Mouse (Mus musculus) midbrain, postnatal 0 days (tissue): ENCODE measurements around the gene Dsn1. TPM values are rescaled to one million over a fixed set of nuclear protein-coding genes. Genes with fewer than 3 reads are reported as not detected.

Experiments
- ATAC-seq: fragments of 200-750 bp; cut with Nextera tagmentation; 2 replicates; pipeline ENCODE4 v1.8.0; 2017; ENCODE audit warnings: moderate number of reproducible peaks, mild to moderate bottlenecking, moderate TSS enrichment, moderate library complexity; ENCODE audit not compliant: low FRiP score
- DNase-seq: peaks from one replicate; pipeline ENCODE4 v3.0.0-alpha.2; 2015; ENCODE audit warnings: low spot score
- H3K27ac ChIP-seq: fragments of 300-500 bp; sonication (generic); 2 replicates; pipeline ENCODE4 v1.5.1; 2014; ENCODE audit warnings: low read depth, mild to moderate bottlenecking, low read length, mixed read lengths
- H3K27me3 ChIP-seq: fragments of 300-500 bp; sonication (generic); 2 replicates; pipeline ENCODE4 v1.6.1; 2014; ENCODE audit warnings: low read length, control low read depth, mixed read lengths; ENCODE audit not compliant: insufficient read depth
- H3K36me3 ChIP-seq: fragments of 300-500 bp; sonication (generic); 2 replicates; pipeline ENCODE4 v1.6.1; 2014; ENCODE audit warnings: low read length, control low read depth, mixed read lengths; ENCODE audit not compliant: insufficient read depth
- H3K4me1 ChIP-seq: fragments of 300-500 bp; sonication (generic); 2 replicates; pipeline ENCODE4 v1.6.1; 2014; ENCODE audit warnings: mild to moderate bottlenecking, control low read depth, antibody characterized with exemption, low read length, mixed read lengths; ENCODE audit not compliant: insufficient read depth
- H3K4me2 ChIP-seq: fragments of 300-500 bp; sonication (generic); 2 replicates; pipeline ENCODE4 v1.6.1; 2014; ENCODE audit warnings: low read depth, mild to moderate bottlenecking, low read length, mixed read lengths; ENCODE audit not compliant: poor library complexity, severe bottlenecking
- H3K4me3 ChIP-seq: fragments of 300-500 bp; sonication (generic); 2 replicates; pipeline ENCODE4 v1.5.1; 2014; ENCODE audit warnings: low read depth, mild to moderate bottlenecking, low read length, moderate library complexity
- H3K9ac ChIP-seq: fragments of 300-500 bp; sonication (generic); replicated peaks from 2 replicates; pipeline ENCODE4 v1.6.1; 2014; ENCODE audit warnings: mild to moderate bottlenecking, low read length, moderate library complexity, mixed read lengths; ENCODE audit not compliant: poor library complexity, severe bottlenecking
- H3K9me3 ChIP-seq: fragments of 300-500 bp; sonication (generic); 2 replicates; pipeline ENCODE4 v1.6.1; 2016; ENCODE audit warnings: low read length, control low read depth
- CTCF ChIP-seq: IDR thresholded peaks from 2 replicates; pipeline ENCODE4 v1.5.1; 2016; ENCODE audit warnings: antibody characterized with exemption, mild to moderate bottlenecking
- WGBS: fragments of 180-500 bp; shearing (Covaris S2); extraction: QIAGEN DNeasy Blood & Tissue Kit; methylation state at CpG from one replicate; pipeline ENCODE4 v1.1.7; 2014; 5-methylcytosine and 5-hydroxymethylcytosine counted together
- polyA plus RNA-seq: library from polyadenylated mRNA; unstranded; fragments of >200 nt; fragmentation: Nextera tagmentation; extraction: Ambion mirVana; gene quantifications from 2 replicates; pipeline ENCODE4 v1.2.1, GENCODE M21; 2015
- total RNA-seq: library from RNA; depleted of rRNA; stranded (reverse); fragments of >200 nt; gene quantifications from 2 replicates; pipeline ENCODE4 v1.2.3, GENCODE M21; 2014

Dsn1 gene
- total and polyA plus RNA-seq, 2 experiments from 2014 or later, result 7.8 to 8.8 TPM

GRCm38 (mm10) chr2:156973316-156974100 lies 33.4 kb downstream of the Dsn1 start:
- no peak overlapping the region for H3K4me2 ChIP-seq
- no peak overlapping the region for H3K4me3 ChIP-seq
- no peaks in the 10 kb centered on the region for H3K9me3 ChIP-seq
- no peaks in the 10 kb centered on the region for H3K4me1 ChIP-seq
- DNase-seq (no peak), ATAC-seq (no peak)
- no peak overlapping the region; the same call in 1 of the 2 replicates for H3K27ac ChIP-seq
- H3K27me3 ChIP-seq, result no peaks in the 10 kb centered on the region
- 82% methylated on average over 5 of the region's 5 CpGs for WGBS
- H3K9ac ChIP-seq, result no peak overlapping the region
- H3K36me3 ChIP-seq, result no peaks in the 10 kb centered on the region
- no peak for TF ChIP-seq CTCF

GRCm38 (mm10) chr2:156970253-156970652 lies 36.7 kb downstream of the Dsn1 start:
- Histone ChIP-seq H3K36me3 (no peaks in the 10 kb centered on the region), H3K4me3 (no peak overlapping the region), H3K9me3 (no peaks in the 10 kb centered on the region), H3K4me1 (no peaks in the 10 kb centered on the region), H3K9ac (no peak overlapping the region), H3K27ac (no peak overlapping the region), H3K4me2 (no peak overlapping the region), H3K27me3 (no peaks in the 10 kb centered on the region)
- WGBS, result 78% methylated on average over 7 of the region's 7 CpGs
- no peak for ATAC-seq
- TF ChIP-seq CTCF, result no peak
- no peak for DNase-seq

DNA sequence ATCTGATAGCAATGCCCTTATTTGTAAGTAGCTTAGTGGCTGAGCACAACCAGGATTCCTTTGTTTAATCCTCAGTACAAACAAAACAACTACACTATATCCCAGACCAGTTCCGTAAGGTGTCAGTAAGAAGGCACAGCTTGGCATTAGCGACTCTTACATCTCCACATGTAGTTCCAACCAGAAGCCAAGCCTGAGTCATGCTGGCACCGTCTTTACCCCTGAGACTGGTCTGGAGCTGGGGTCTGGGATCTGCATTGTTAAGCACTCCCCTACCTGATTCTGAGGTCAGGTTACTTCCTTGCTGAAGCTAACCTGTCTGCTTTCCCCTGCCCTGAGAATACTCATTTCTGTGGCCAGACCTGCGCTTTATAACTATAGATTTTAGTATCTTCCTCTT lies 38.5 kb downstream of the Dsn1 start:
- Histone ChIP-seq H3K4me1 (no peaks in the 10 kb centered on the region), H3K9ac (no peak overlapping the region), H3K9me3 (no peaks in the 10 kb centered on the region), H3K27me3 (no peaks in the 10 kb centered on the region), H3K27ac (no peak overlapping the region), H3K36me3 (no peaks in the 10 kb centered on the region), H3K4me3 (no peak overlapping the region), H3K4me2 (no peak overlapping the region)
- no peak for TF ChIP-seq CTCF
- ATAC-seq, result no peak
- no peak for DNase-seq
- 76% methylated on average over 4 of the region's 4 CpGs for WGBS

DNA sequence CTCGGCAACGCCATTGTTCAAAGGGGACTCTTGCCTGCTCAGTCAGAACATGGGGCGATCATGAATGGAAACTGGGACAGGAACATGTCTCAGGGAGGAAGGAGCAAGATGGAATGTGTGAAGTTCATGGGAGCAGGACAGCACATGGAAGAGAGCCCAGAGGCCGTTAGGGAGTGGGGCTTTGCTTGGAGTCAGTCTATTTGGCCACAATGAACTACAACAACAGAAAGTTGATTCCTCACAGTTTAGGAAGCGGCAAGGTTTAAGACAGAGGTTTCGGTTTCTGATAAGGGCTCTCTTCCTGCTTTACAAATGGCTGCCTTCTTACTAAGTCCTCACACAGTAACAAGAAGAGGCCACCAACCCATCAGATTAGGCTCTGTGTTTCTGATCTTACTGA lies 39.6 kb downstream of the Dsn1 start:
- WGBS, result 81% methylated on average over 6 of the region's 6 CpGs
- no peak for DNase-seq

DNA sequence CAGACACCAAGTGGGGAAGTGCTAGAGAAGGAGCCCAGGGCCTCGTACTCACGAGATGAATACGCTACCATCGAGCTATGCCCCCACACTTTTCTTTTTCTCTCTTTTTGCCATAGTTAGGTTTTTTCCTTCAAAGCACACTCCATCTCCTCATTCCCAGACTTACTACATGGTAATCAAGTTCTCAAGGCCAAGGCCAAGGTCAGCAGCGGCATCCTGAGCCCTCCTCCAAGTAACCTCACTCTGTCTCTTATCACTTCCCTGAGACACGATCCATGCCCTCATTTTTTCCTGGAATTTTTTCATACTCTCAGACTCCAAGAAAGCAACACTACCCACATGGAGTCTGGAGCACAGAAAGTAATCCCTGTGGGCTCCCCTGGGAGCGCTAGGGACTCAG lies 43.1 kb downstream of the Dsn1 start:
- H3K9ac ChIP-seq, result no peak overlapping the region
- no peak overlapping the region for H3K27ac ChIP-seq
- TF ChIP-seq CTCF, result no peak
- no peaks in the 10 kb centered on the region for H3K9me3 ChIP-seq
- no peak for ATAC-seq
- H3K36me3 ChIP-seq, result no peaks in the 10 kb centered on the region
- no peak overlapping the region for H3K4me3 ChIP-seq
- DNase-seq, result no peak
- no peaks in the 10 kb centered on the region for H3K27me3 ChIP-seq
- H3K4me1 ChIP-seq, result no peaks in the 10 kb centered on the region
- 95% methylated on average over 7 of the region's 7 CpGs for WGBS
- no peak overlapping the region for H3K4me2 ChIP-seq

More for the DNA sequence above, 39.6 kb downstream of the Dsn1 start:
- Histone ChIP-seq H3K36me3 (no peaks in the 10 kb centered on the region), H3K4me3 (no peak overlapping the region), H3K27me3 (no peaks in the 10 kb centered on the region), H3K4me2 (no peak overlapping the region), H3K4me1 (no peaks in the 10 kb centered on the region), H3K9me3 (no peaks in the 10 kb centered on the region), H3K9ac (no peak overlapping the region), H3K27ac (no peak overlapping the region)
- no peak for TF ChIP-seq CTCF
- no peak for ATAC-seq

GRCm38 (mm10) chr2:156958496-156959252 lies 48.3 kb downstream of the Dsn1 start:
- TF ChIP-seq CTCF, result no peak

More at GRCm38 (mm10) chr2:156958496-156959252, 48.3 kb downstream of the Dsn1 start:
- WGBS, result 88% methylated on average over 9 of the region's 9 CpGs
- no peak for ATAC-seq
- H3K36me3 ChIP-seq, result no peaks in the 10 kb centered on the region
- no peaks in the 10 kb centered on the region for H3K27me3 ChIP-seq
- no peaks in the 10 kb centered on the region for H3K9me3 ChIP-seq
- no peak overlapping the region for H3K4me3 ChIP-seq
- H3K4me2 ChIP-seq, result no peak overlapping the region
- H3K4me1 ChIP-seq, result no peaks in the 10 kb centered on the region
- H3K27ac ChIP-seq, result no peak overlapping the region
- no peak for DNase-seq
- H3K9ac ChIP-seq, result no peak overlapping the region
